Mouse (Mus musculus): Measurements from ENCODE around the gene E2f1.
A peak's percentile ranks its signal among the peaks of the same experiment; 100 is the strongest.

Gene E2f1

GRCm38 (mm10) chr2:154551927-154552326 is 17.8 kb downstream of the E2f1 start:
- no peak for DNase-seq (ENCODE audit: low spot score)

GRCm38 (mm10) chr2:154551476-154551875 is 18.2 kb downstream of the E2f1 start, which contains the start of gene Actl10:
Gene Actl10 (plus strand): TSS chr2:154551776.
- DNase-seq (ENCODE audit: low spot score) = no peak

GRCm38 (mm10) chr2:154550937-154551336 is 18.8 kb downstream of the E2f1 start:
- DNase-seq (ENCODE audit: low spot score) = no peak

GRCm38 (mm10) chr2:154549886-154550189 is 19.9 kb downstream of the E2f1 start:
- no peak for DNase-seq (ENCODE audit: low spot score)

- DNase-seq (ENCODE audit: low spot score) = peak; percentile 87
Measured at GRCm38 (mm10) chr2:154549127-154549885, 20.4 kb downstream of the E2f1 start.

GRCm38 (mm10) chr2:154548688-154549087 is 21.0 kb downstream of the E2f1 start:
- DNase-seq (ENCODE audit: low spot score) = peak; percentile 71

- DNase-seq (ENCODE audit: low spot score) = no peak
Measured at GRCm38 (mm10) chr2:154546711-154547110, 23.0 kb downstream of the E2f1 start, which contains the start of gene 1700003F12Rik. Gene 1700003F12Rik (plus strand): TSS chr2:154547085.

- peak; percentile 58 for DNase-seq (ENCODE audit: low spot score)
Measured at GRCm38 (mm10) chr2:154543567-154544347, 25.9 kb downstream of the E2f1 start.

- no peak for DNase-seq (ENCODE audit: low spot score)
Measured at GRCm38 (mm10) chr2:154541630-154542029, 28.1 kb downstream of the E2f1 start.

- DNase-seq (ENCODE audit: low spot score) = no peak
Measured at GRCm38 (mm10) chr2:154539720-154540119, 30.0 kb downstream of the E2f1 start.

- no peak for DNase-seq (ENCODE audit: low spot score)
Measured at GRCm38 (mm10) chr2:154538710-154539109, 31.0 kb downstream of the E2f1 start.

GRCm38 (mm10) chr2:154538310-154538709 is 31.4 kb downstream of the E2f1 start:
- DNase-seq (ENCODE audit: low spot score) = no peak

GRCm38 (mm10) chr2:154534704-154535270 is 34.9 kb downstream of the E2f1 start:
- DNase-seq (ENCODE audit: low spot score) = no peak

GRCm38 (mm10) chr2:154532888-154533287 is 36.8 kb downstream of the E2f1 start:
- no peak for DNase-seq (ENCODE audit: low spot score)

- no peak for DNase-seq (ENCODE audit: low spot score)
Measured at GRCm38 (mm10) chr2:154526531-154526930, 43.2 kb downstream of the E2f1 start.

- no peak for DNase-seq (ENCODE audit: low spot score)
Measured at GRCm38 (mm10) chr2:154525285-154525684, 44.4 kb downstream of the E2f1 start.

- DNase-seq (ENCODE audit: low spot score) = no peak
Measured at GRCm38 (mm10) chr2:154522334-154522733, 47.4 kb downstream of the E2f1 start.

GRCm38 (mm10) chr2:154521449-154521848 is 48.2 kb downstream of the E2f1 start:
- DNase-seq (ENCODE audit: low spot score) = no peak

- no peak for DNase-seq (ENCODE audit: low spot score)
Measured at GRCm38 (mm10) chr2:154517424-154517823, 52.3 kb downstream of the E2f1 start.

- DNase-seq (ENCODE audit: low spot score) = no peak
Measured at GRCm38 (mm10) chr2:154516944-154517343, 52.7 kb downstream of the E2f1 start.

GRCm38 (mm10) chr2:154510141-154510540 is 59.6 kb downstream of the E2f1 start:
- DNase-seq (ENCODE audit: low spot score) = no peak
